Mouse (Mus musculus): ENCODE measurements at regions not wholly inside any gene's neighbourhood (a gene's known extent, or its start where the extent isn't known, plus 50 kb on each side); places are given as distances from the start of the nearest gene placed in this dataset.

- no peak for DNase-seq
- H3K27ac ChIP-seq (ENCODE audit: low read depth, low read length): no peak overlapping the region
- H3K9me3 ChIP-seq (ENCODE audit: low read length): no peaks in the 10 kb centered on the region
- WGBS: 87% methylated on average over 7 of the region's 7 CpGs
- no peak overlapping the region for H3K4me3 ChIP-seq (ENCODE audit: low read depth, low read length)
- no peak for ATAC-seq
- H3K4me2 ChIP-seq (ENCODE audit: low read depth): no peak overlapping the region
- H3K36me3 ChIP-seq (ENCODE audit: insufficient read depth): no peaks in the 10 kb centered on the region
- H3K4me1 ChIP-seq (ENCODE audit: insufficient read depth): no peaks in the 10 kb centered on the region
- no peak for TF ChIP-seq CTCF (IDR thresholded peaks at IDR 0.05; ENCODE audit: low read depth)
- no peaks in the 10 kb centered on the region for H3K27me3 ChIP-seq (ENCODE audit: insufficient read depth, low read length)
- H3K9ac ChIP-seq: no peak overlapping the region
Observed at GRCm38 (mm10) chr17:47983286-47983685, 54.8 kb downstream of the 1700122O11Rik start.

- H3K4me2 ChIP-seq (ENCODE audit: low read depth): no peak overlapping the region
- ATAC-seq (peak; percentile 86), DNase-seq (peak; percentile 32)
- peaks cover under 1% of the 10 kb centered on the region; the same call in 1 of the 2 replicates for H3K4me1 ChIP-seq (ENCODE audit: insufficient read depth)
- H3K9me3 ChIP-seq (ENCODE audit: low read length): no peaks in the 10 kb centered on the region
- no peak overlapping the region for H3K27ac ChIP-seq (ENCODE audit: low read depth, low read length)
- no peak for TF ChIP-seq CTCF (IDR thresholded peaks at IDR 0.05; ENCODE audit: low read depth)
- H3K9ac ChIP-seq: no peak overlapping the region
- no peaks in the 10 kb centered on the region for H3K27me3 ChIP-seq (ENCODE audit: insufficient read depth, low read length)
- H3K4me3 ChIP-seq (ENCODE audit: low read depth, low read length): no peak overlapping the region
- WGBS: 12% methylated on average over 7 of the region's 7 CpGs
- no peaks in the 10 kb centered on the region for H3K36me3 ChIP-seq (ENCODE audit: insufficient read depth)
Observed at GRCm38 (mm10) chr17:47981556-47982027, 56.5 kb downstream of the 1700122O11Rik start.

- Histone ChIP-seq H3K4me3 (ENCODE audit: low read depth, low read length) (no peak overlapping the region), H3K36me3 (ENCODE audit: insufficient read depth) (no peaks in the 10 kb centered on the region), H3K4me1 (ENCODE audit: insufficient read depth) (peaks cover 13% of the 10 kb centered on the region), H3K4me2 (ENCODE audit: low read depth) (no peak overlapping the region), H3K27ac (ENCODE audit: low read depth, low read length) (no peak overlapping the region), H3K27me3 (ENCODE audit: insufficient read depth, low read length) (peaks cover 6% of the 10 kb centered on the region; the same call in 1 of the 2 replicates), H3K9me3 (ENCODE audit: low read length) (no peaks in the 10 kb centered on the region), H3K9ac (no peak overlapping the region)
- no peak for DNase-seq
- ATAC-seq: no peak
- 59% methylated on average over 4 of the region's 4 CpGs for WGBS
- TF ChIP-seq CTCF (IDR thresholded peaks at IDR 0.05; ENCODE audit: low read depth): no peak
Observed at GRCm38 (mm10) chr17:47979266-47979665, 54.8 kb upstream of the Foxp4 start.

- peaks cover 13% of the 10 kb centered on the region for H3K4me1 ChIP-seq (ENCODE audit: insufficient read depth)
- H3K36me3 ChIP-seq (ENCODE audit: insufficient read depth): no peaks in the 10 kb centered on the region
- no peak overlapping the region for H3K4me2 ChIP-seq (ENCODE audit: low read depth)
- H3K27ac ChIP-seq (ENCODE audit: low read depth, low read length): no peak overlapping the region
- no peaks in the 10 kb centered on the region for H3K9me3 ChIP-seq (ENCODE audit: low read length)
- TF ChIP-seq CTCF (IDR thresholded peaks at IDR 0.05; ENCODE audit: low read depth): no peak
- 49% methylated on average over 9 of the region's 9 CpGs for WGBS
- no peak overlapping the region for H3K9ac ChIP-seq
- ATAC-seq: no peak
- no peak for DNase-seq
- peaks cover 6% of the 10 kb centered on the region for H3K27me3 ChIP-seq (ENCODE audit: insufficient read depth, low read length)
- no peak overlapping the region for H3K4me3 ChIP-seq (ENCODE audit: low read depth, low read length)
Observed at GRCm38 (mm10) chr17:47978404-47979030, 54.1 kb upstream of the Foxp4 start.

- no peak for ATAC-seq
- WGBS: 84% methylated on average over 2 of the region's 2 CpGs
Observed at GRCm38 (mm10) chr17:47978001-47978400, 53.6 kb upstream of the Foxp4 start.

GRCm38 (mm10) chr17:47976999-47977357 is 52.5 kb upstream of the Foxp4 start:
- Histone ChIP-seq H3K4me2 (ENCODE audit: low read depth) (no peak overlapping the region), H3K27me3 (ENCODE audit: insufficient read depth, low read length) (peaks cover 10% of the 10 kb centered on the region), H3K9ac (no peak overlapping the region), H3K4me3 (ENCODE audit: low read depth, low read length) (no peak overlapping the region), H3K27ac (ENCODE audit: low read depth, low read length) (no peak overlapping the region), H3K9me3 (ENCODE audit: low read length) (no peaks in the 10 kb centered on the region), H3K36me3 (ENCODE audit: insufficient read depth) (no peaks in the 10 kb centered on the region), H3K4me1 (ENCODE audit: insufficient read depth) (peaks cover 13% of the 10 kb centered on the region)
- 0 out of 2 replicates have a peak, but pooled peaks have one; percentile 15 for TF ChIP-seq CTCF (IDR thresholded peaks at IDR 0.05; ENCODE audit: low read depth)
- ATAC-seq (no peak), DNase-seq (no peak)
- 90% methylated on average over 7 of the region's 7 CpGs for WGBS

More at GRCm38 (mm10) chr17:47978001-47978400, 53.6 kb upstream of the Foxp4 start:
- Histone ChIP-seq H3K4me1 (ENCODE audit: insufficient read depth) (peaks cover 13% of the 10 kb centered on the region), H3K27me3 (ENCODE audit: insufficient read depth, low read length) (peaks cover 10% of the 10 kb centered on the region), H3K4me2 (ENCODE audit: low read depth) (no peak overlapping the region), H3K4me3 (ENCODE audit: low read depth, low read length) (no peak overlapping the region), H3K9ac (no peak overlapping the region), H3K9me3 (ENCODE audit: low read length) (no peaks in the 10 kb centered on the region), H3K36me3 (ENCODE audit: insufficient read depth) (no peaks in the 10 kb centered on the region), H3K27ac (ENCODE audit: low read depth, low read length) (no peak overlapping the region)
- no peak for DNase-seq
- no peak for TF ChIP-seq CTCF (IDR thresholded peaks at IDR 0.05; ENCODE audit: low read depth)

- Histone ChIP-seq H3K36me3 (ENCODE audit: insufficient read depth) (no peaks in the 10 kb centered on the region), H3K9me3 (ENCODE audit: low read length) (no peaks in the 10 kb centered on the region), H3K4me2 (ENCODE audit: low read depth) (peak overlapping the region; percentile 74), H3K27ac (ENCODE audit: low read depth, low read length) (peak overlapping the region; percentile 45; the same call in 1 of the 2 replicates), H3K27me3 (ENCODE audit: insufficient read depth, low read length) (peaks cover 10% of the 10 kb centered on the region), H3K4me3 (ENCODE audit: low read depth, low read length) (peak overlapping the region; percentile 36), H3K4me1 (ENCODE audit: insufficient read depth) (peaks cover 13% of the 10 kb centered on the region), H3K9ac (peak overlapping the region; percentile 39)
- TF ChIP-seq CTCF (IDR thresholded peaks at IDR 0.05; ENCODE audit: low read depth): no peak
- ATAC-seq (peak; percentile 55), DNase-seq (peak; percentile 66)
- WGBS: 6% methylated on average over 27 of the region's 27 CpGs
Observed at GRCm38 (mm10) chr17:47976061-47976998, 51.9 kb upstream of the Foxp4 start.

Measured in forebrain, postnatal 0 days (tissue).